Mouse (Mus musculus): ENCODE measurements around the gene Ptprd. TPM values are rescaled to one million over a fixed set of nuclear protein-coding genes. Genes with fewer than 3 reads are reported as not detected.

Ptprd gene
- polyA plus RNA-seq, 1 experiment from 2014 or later, result 15.5 TPM

DNA sequence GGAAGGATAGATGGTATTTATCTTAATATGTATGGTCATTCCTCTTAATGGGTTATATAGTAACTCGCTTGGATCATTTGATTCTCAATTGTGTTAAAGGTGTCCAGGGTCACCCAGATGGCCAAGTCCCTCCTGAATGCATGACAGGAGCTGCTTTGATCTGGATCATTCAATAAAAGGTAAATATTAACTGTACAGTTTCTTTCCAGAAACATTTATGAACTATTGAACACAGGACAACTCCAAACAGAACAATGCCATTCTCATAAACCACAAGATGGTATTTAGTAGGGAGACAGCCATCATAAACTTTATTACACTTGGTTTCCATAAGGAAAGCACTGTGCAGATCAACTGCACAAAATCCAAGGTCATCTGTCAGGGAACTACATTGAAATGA, 2056.0 kb downstream of the Ptprd start:
- WGBS, result 81% methylated on average over 1 of the region's 1 CpGs

DNA sequence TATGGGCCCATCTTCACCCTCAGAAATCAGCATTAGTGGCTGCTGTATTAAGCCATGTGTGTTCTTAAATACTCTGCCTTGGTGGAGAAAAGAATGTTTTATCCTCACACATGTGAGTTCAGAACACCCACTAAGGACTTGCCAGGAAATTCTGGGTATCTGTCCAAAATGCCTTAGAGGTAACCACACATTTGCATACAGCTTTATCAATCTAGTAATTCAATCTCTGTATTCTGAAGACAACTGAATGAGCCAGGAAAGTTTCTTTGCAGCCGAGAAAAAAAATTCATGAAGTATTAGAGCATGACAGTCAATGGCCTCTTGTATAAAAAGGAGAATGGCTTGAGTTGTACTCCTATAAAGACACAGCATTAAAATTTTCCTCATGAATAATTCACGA, 2057.6 kb downstream of the Ptprd start:
- Histone ChIP-seq H3K27ac (no peak overlapping the region), H3K4me1 (replicated peaks) (0 out of 2 replicates have a peak, but pooled peaks cover 9% of the 10 kb centered on the region)
- WGBS, result 38% methylated on average over 2 of the region's 2 CpGs

More for the DNA sequence above, 2056.0 kb downstream of the Ptprd start:
- no peaks in the 10 kb centered on the region for H3K9me3 ChIP-seq
- H3K4me3 ChIP-seq, result no peak overlapping the region
- H3K27me3 ChIP-seq (ENCODE audit: insufficient read depth, poor library complexity, severe bottlenecking), result no peaks in the 10 kb centered on the region
- H3K4me1 ChIP-seq (replicated peaks), result 0 out of 2 replicates have a peak, but pooled peaks cover 9% of the 10 kb centered on the region
- no peak for DNase-seq (ENCODE audit: low spot score)
- H3K27ac ChIP-seq, result no peak overlapping the region
- H3K36me3 ChIP-seq, result no peaks in the 10 kb centered on the region

DNA sequence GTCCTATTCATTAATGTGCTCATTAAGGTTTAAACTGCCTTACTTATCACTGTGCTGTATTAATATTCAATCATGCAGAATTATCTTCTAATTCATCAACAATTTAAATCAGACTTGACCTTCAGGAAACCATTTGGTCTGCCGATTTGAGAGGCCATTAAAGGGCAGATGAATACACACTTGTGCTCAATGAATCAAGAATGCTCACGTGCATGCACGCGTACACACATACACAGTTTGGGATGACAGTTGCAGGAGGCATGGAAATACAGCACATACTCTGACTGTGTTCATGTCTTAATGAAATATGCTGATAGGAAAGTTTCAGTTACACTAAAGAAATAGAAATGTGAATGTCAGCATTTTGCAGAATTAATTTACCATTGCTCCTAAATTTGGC, 2066.8 kb downstream of the Ptprd start:
- 85% methylated on average over 4 of the region's 4 CpGs for WGBS
- H3K36me3 ChIP-seq, result no peaks in the 10 kb centered on the region

More for the DNA sequence above, 2057.6 kb downstream of the Ptprd start:
- Histone ChIP-seq H3K4me3 (no peak overlapping the region), H3K9me3 (no peaks in the 10 kb centered on the region), H3K27me3 (ENCODE audit: insufficient read depth, poor library complexity, severe bottlenecking) (no peaks in the 10 kb centered on the region), H3K36me3 (no peaks in the 10 kb centered on the region)
- DNase-seq (ENCODE audit: low spot score), result no peak

DNA sequence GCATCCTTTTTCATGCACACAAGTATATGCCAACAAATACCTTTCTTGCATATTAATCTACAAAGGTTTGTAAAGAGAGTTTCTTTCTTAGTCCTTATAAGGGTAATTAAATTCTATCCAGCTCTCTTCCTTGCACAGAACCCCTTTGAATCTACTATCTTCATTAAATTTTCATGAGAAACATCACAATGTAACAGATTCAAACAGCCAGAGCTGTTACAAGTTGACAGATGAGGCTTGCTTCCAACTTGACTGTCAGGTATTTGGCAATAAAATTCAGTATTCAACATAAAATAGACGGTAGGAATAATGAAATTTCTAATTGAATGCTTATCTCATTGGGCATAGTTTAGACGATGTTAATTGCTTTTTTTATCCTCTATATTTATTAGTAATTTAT, 2067.4 kb downstream of the Ptprd start:
- Histone ChIP-seq H3K27ac (no peak overlapping the region), H3K4me1 (replicated peaks) (no peaks in the 10 kb centered on the region), H3K27me3 (ENCODE audit: insufficient read depth, poor library complexity, severe bottlenecking) (no peaks in the 10 kb centered on the region), H3K36me3 (no peaks in the 10 kb centered on the region), H3K4me3 (no peak overlapping the region), H3K9me3 (no peaks in the 10 kb centered on the region)
- WGBS, result 75% methylated on average over 2 of the region's 2 CpGs
- DNase-seq (ENCODE audit: low spot score), result no peak

More for the DNA sequence above, 2066.8 kb downstream of the Ptprd start:
- Histone ChIP-seq H3K4me1 (replicated peaks) (no peaks in the 10 kb centered on the region), H3K4me3 (no peak overlapping the region), H3K27me3 (ENCODE audit: insufficient read depth, poor library complexity, severe bottlenecking) (no peaks in the 10 kb centered on the region), H3K9me3 (no peaks in the 10 kb centered on the region), H3K27ac (no peak overlapping the region)
- DNase-seq (ENCODE audit: low spot score), result no peak

DNA sequence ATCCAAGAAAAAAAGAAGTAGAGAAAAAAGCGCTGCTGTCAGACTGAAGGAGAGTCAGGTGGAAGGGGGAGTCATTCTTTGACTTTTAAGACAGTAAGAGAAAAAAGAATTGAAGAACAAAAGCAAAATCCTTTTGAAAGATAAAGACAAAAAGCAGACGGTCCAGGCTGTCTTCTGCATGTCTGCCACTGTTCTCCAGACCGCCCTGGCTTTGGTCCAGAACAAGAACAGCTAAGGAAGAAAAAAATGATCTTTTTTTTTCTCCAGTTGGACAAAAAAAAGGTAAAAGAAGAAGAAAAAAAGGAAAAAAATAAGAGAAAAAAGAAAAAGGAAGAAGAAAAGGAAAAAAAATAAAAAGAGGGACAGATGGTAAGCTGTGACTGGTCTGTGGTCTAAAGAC, 2073.9 kb downstream of the Ptprd start:
- H3K4me1 ChIP-seq (replicated peaks), result no peaks in the 10 kb centered on the region
- 62% methylated on average over 3 of the region's 3 CpGs for WGBS

DNA sequence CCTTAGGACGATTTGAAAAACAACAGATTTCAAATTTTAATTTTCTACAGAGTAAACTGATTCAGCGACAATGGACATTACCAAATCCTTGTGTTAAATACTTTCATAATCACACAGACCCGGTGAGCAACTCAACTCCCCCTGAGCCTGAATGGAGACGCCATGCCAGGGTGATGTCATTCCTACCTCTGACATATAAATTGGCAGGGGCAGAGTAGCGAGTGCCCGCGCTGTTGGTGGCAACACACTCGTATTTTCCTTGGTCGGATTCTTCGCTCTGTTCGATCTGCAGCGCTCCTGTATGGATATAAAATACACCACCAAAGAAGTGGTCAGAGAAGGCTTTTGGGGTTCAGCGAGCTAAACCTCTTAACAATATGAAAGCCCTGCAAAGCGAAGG, 2075.1 kb downstream of the Ptprd start:
- H3K4me3 ChIP-seq, result no peak overlapping the region
- DNase-seq (ENCODE audit: low spot score), result no peak
- H3K4me1 ChIP-seq (replicated peaks), result no peaks in the 10 kb centered on the region
- no peaks in the 10 kb centered on the region for H3K36me3 ChIP-seq
- H3K9me3 ChIP-seq, result no peaks in the 10 kb centered on the region
- H3K27me3 ChIP-seq (ENCODE audit: insufficient read depth, poor library complexity, severe bottlenecking), result no peaks in the 10 kb centered on the region
- no peak overlapping the region for H3K27ac ChIP-seq
- 88% methylated on average over 14 of the region's 14 CpGs for WGBS

More for the DNA sequence above, 2073.9 kb downstream of the Ptprd start:
- H3K27ac ChIP-seq, result no peak overlapping the region
- no peak for DNase-seq (ENCODE audit: low spot score)
- no peaks in the 10 kb centered on the region for H3K36me3 ChIP-seq
- H3K4me3 ChIP-seq, result no peak overlapping the region
- no peaks in the 10 kb centered on the region for H3K27me3 ChIP-seq (ENCODE audit: insufficient read depth, poor library complexity, severe bottlenecking)
- H3K9me3 ChIP-seq, result no peaks in the 10 kb centered on the region

DNA sequence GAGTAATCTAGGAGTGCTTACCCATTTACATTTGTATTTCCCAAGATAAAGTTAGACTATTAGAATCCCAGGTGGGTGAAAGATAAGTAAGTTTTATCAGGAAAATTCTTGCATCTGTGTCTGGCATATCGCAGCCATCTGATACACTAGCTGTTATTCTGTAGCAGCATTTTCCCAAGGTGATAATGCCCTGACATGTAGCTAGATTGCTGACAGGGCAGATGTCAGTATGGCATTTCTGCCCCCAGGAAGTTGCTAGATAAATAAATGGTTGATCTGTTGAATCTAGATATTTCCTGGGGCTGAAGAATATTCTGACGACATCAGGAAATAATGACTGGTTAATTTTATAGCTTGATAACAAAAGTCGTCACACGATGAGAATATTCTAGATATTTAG, 2119.9 kb downstream of the Ptprd start:
- H3K36me3 ChIP-seq, result 0 out of 2 replicates have a peak, but pooled peaks cover 3% of the 10 kb centered on the region
- no peak for DNase-seq (ENCODE audit: low spot score)
- 95% methylated on average over 4 of the region's 4 CpGs for WGBS

DNA sequence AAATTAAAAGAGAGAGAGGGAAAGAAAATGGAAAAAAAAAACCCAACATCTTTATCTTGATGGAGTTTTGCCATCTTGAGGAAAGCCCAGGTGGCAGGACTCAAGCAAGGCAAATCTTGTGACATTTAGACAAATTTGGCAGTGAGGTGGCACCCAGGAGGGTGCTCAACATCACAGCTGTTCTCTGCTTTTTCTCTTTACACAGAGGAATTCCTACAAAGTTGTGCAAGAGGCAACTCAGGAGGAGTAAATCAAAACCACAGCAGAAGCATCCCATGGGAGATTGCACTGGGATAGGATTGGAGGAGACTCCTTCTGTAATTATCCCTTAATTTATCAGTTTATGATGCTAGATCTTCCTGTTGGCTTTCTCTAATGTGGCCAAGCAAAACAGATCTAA, 2121.9 kb downstream of the Ptprd start:
- Histone ChIP-seq H3K9me3 (no peaks in the 10 kb centered on the region), H3K4me1 (replicated peaks) (no peaks in the 10 kb centered on the region), H3K36me3 (peaks cover 10% of the 10 kb centered on the region; the same call in 1 of the 2 replicates), H3K4me3 (no peak overlapping the region), H3K27me3 (ENCODE audit: insufficient read depth, poor library complexity, severe bottlenecking) (no peaks in the 10 kb centered on the region), H3K27ac (no peak overlapping the region)
- no peak for DNase-seq (ENCODE audit: low spot score)

More for the DNA sequence above, 2119.9 kb downstream of the Ptprd start:
- H3K9me3 ChIP-seq, result no peaks in the 10 kb centered on the region
- no peak overlapping the region for H3K4me3 ChIP-seq
- no peaks in the 10 kb centered on the region for H3K27me3 ChIP-seq (ENCODE audit: insufficient read depth, poor library complexity, severe bottlenecking)
- no peaks in the 10 kb centered on the region for H3K4me1 ChIP-seq (replicated peaks)
- no peak overlapping the region for H3K27ac ChIP-seq

DNA sequence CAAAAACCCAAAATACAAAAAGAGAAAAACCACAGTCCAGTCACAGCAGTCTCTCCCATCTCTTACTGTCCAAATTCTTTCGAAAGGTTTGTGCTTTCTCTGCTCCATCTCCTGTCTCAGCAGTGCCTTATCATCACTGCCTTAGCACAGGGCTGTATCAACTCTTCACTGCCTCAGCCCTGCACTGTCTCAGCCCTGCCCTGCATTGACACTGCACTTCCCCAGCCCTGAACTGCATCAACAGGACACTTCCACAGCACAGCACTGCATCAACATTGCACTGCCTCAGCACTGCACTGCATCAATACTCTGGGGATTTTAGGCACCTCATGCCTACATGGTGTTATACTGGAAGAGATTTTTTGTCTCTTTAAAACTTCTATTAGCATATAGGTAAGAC, 2135.7 kb downstream of the Ptprd start:
- Histone ChIP-seq H3K27me3 (ENCODE audit: insufficient read depth, poor library complexity, severe bottlenecking) (no peaks in the 10 kb centered on the region), H3K36me3 (no peaks in the 10 kb centered on the region), H3K9me3 (no peaks in the 10 kb centered on the region), H3K4me3 (no peak overlapping the region), H3K27ac (no peak overlapping the region), H3K4me1 (replicated peaks) (no peaks in the 10 kb centered on the region)
- 91% methylated on average over 1 of the region's 1 CpGs for WGBS
- DNase-seq (ENCODE audit: low spot score), result no peak

DNA sequence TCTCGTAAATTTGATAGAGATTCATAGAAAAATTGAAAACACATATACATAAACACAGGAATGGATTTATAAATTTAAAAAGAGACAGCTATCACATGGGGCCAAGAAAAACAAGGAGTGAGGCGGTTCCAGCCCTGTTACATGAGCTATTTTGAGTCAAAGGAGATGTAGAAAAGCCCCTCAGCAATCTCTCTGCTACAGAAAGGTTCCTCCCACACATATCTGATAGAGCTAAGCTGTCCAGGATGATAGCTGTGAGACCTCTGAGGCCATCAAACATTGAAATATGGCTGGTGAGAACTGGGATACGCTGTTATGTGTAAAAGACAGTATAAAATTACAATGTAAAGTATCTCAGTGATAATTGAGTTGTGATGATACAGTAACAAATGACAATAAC, 2138.5 kb downstream of the Ptprd start:
- no peak for DNase-seq (ENCODE audit: low spot score)
- Histone ChIP-seq H3K36me3 (no peaks in the 10 kb centered on the region), H3K27ac (no peak overlapping the region), H3K4me3 (no peak overlapping the region), H3K4me1 (replicated peaks) (no peaks in the 10 kb centered on the region), H3K9me3 (no peaks in the 10 kb centered on the region), H3K27me3 (ENCODE audit: insufficient read depth, poor library complexity, severe bottlenecking) (no peaks in the 10 kb centered on the region)
- 87% methylated on average over 3 of the region's 3 CpGs for WGBS

DNA sequence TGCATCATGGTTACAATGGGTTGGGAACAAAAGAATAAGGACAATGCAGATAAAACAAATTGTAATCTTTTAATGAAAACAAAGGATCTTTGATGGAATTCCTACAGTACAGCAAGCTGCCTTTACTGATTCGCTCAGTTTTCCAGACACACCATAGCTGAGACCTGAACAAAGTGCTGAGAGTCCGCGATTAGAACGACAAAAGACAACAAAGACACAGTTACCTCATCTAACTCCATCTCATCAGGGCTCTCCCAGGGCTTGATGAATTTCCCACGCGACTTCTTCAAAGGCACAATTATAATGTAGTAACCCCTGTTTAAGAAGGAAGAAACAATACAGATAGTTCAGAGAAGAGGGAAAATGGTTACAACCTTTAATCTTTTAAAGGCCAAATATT, 2140.0 kb downstream of the Ptprd start:
- Histone ChIP-seq H3K27ac (no peak overlapping the region), H3K4me1 (replicated peaks) (no peaks in the 10 kb centered on the region), H3K9me3 (no peaks in the 10 kb centered on the region), H3K4me3 (no peak overlapping the region), H3K36me3 (no peaks in the 10 kb centered on the region), H3K27me3 (ENCODE audit: insufficient read depth, poor library complexity, severe bottlenecking) (no peaks in the 10 kb centered on the region)
- no peak for DNase-seq (ENCODE audit: low spot score)
- 83% methylated on average over 6 of the region's 6 CpGs for WGBS

DNA sequence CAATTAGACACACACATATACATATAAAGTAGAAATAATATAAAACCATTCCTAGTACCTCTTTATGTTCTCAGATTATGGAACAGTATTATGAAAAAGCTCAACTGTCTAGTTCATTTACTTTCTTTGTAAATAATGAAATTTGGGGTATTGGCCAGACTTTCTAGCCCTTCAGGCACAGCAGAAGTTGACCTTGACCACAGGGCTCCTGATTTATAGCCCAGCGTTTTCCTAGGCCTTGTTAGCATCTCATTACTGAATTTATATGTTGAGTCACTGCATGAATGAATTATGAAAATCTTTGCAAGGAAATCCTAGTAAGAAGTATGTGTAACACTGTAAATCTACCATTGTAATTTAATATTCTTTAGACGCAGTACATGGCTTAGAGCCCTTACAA, 2154.9 kb downstream of the Ptprd start:
- 81% methylated on average over 2 of the region's 2 CpGs for WGBS

DNA sequence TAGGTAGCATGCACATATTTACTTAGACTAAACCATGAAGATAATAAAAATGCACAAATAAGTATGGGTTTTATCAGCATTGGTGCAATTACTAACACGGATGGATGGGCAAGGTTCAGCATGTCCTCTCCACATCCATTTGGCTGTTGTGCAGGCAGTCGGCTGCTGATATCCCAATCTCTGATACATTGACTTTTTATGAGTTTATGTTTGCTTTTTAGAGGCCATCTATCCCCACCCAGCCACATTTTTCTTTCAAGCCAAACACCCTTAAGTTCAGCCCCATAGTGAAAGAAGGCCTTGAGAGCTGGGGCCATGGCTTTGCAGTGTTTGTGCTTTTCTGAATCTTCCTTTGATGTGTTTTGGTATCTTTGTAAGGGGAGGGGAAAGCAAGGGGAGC, 2166.1 kb downstream of the Ptprd start:
- Histone ChIP-seq H3K4me3 (no peak overlapping the region), H3K9me3 (no peaks in the 10 kb centered on the region)
- 86% methylated on average over 2 of the region's 2 CpGs for WGBS

More for the DNA sequence above, 2154.9 kb downstream of the Ptprd start:
- Histone ChIP-seq H3K4me3 (no peak overlapping the region), H3K27ac (no peak overlapping the region), H3K4me1 (replicated peaks) (no peaks in the 10 kb centered on the region), H3K9me3 (no peaks in the 10 kb centered on the region), H3K27me3 (ENCODE audit: insufficient read depth, poor library complexity, severe bottlenecking) (no peaks in the 10 kb centered on the region), H3K36me3 (no peaks in the 10 kb centered on the region)
- DNase-seq (ENCODE audit: low spot score), result no peak

DNA sequence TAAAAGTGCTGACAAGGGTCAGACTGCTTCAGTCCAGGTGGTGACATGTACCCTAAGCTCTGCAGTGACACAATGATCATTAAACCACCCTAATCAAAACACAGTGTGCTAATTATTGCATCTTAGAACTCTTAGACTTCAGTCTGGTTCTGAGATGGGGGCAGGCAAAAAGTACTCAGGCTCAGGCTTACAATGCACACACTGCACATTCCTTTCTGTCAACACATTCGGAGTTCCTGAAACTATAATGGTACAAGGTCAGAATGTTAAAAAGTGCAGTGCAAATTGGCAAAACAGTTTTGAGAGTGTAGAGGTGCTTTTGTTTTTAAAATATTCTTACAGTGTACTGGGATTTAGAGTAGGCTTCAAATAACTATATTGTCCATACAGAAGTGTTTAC, 2167.0 kb downstream of the Ptprd start:
- WGBS, result 56% methylated on average over 1 of the region's 1 CpGs
- Histone ChIP-seq H3K9me3 (no peaks in the 10 kb centered on the region), H3K4me1 (replicated peaks) (no peaks in the 10 kb centered on the region), H3K4me3 (no peak overlapping the region), H3K27me3 (ENCODE audit: insufficient read depth, poor library complexity, severe bottlenecking) (no peaks in the 10 kb centered on the region), H3K27ac (no peak overlapping the region), H3K36me3 (no peaks in the 10 kb centered on the region)
- no peak for DNase-seq (ENCODE audit: low spot score)

More for the DNA sequence above, 2166.1 kb downstream of the Ptprd start:
- H3K27ac ChIP-seq, result no peak overlapping the region
- no peak for DNase-seq (ENCODE audit: low spot score)
- no peaks in the 10 kb centered on the region for H3K4me1 ChIP-seq (replicated peaks)
- no peaks in the 10 kb centered on the region for H3K36me3 ChIP-seq
- H3K27me3 ChIP-seq (ENCODE audit: insufficient read depth, poor library complexity, severe bottlenecking), result no peaks in the 10 kb centered on the region

All from hindbrain, embryonic 10.5 days (tissue).